Mouse (Mus musculus): Measurements from ENCODE around the gene Wdr38. TPM values are rescaled to one million over a fixed set of nuclear protein-coding genes. Genes with fewer than 3 reads are reported as not detected.

Wdr38 gene
- 0.38 to 0.77 TPM (median 0.54 TPM) in 4 replicates for total RNA-seq (2023; ENCODE audit: inconsistent age)

DNA sequence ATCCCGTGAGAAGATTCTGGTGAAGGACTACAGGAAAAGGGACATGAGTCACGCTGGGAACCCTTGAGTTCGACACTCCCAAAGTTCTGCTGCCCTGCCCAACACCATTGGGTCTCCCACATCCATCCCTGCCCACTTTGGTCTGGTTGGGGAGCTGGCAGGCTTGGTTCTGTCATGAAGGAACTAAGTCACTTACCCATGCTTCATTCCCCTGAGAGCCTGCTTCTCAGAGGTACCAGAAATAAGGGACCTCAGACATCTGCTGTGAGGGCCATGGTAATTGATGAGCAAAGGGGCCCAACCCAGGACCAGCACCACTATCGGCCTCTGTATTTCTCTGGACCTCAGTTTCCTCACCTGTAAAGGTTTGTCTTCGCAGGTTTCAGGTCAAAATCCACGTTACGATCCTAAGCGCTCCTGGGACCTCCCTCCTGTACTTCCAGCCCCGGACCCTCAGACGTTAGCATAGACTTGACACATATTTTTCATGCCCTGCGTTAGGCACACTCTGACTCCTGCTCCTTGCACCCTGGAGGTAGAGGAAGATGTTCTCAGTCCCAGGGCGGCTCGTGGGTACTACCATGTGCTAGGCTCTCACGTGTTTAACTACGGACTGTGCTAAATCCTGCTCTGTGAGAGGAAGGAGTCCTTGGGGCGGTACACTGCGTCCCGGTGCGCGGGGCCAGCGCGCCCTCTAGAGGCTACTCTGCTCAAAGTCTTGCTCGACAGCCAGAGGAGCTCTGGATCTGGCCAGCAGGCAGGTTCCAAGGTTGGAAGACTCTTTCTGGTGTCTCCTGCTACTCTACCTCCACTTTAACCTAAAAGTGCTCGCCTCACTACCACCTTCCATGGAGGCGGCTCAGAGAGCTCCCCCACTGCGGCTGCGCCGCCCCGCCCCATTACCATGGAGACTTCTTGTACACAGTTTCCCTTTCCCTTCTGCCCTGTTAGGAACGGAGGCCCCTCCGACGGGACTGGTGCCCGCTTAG lies at the start of gene Wdr38:
Gene Wdr38, plus strand, starts transcription at position 91 of the 989 bp plus-strand sequence.

DNA sequence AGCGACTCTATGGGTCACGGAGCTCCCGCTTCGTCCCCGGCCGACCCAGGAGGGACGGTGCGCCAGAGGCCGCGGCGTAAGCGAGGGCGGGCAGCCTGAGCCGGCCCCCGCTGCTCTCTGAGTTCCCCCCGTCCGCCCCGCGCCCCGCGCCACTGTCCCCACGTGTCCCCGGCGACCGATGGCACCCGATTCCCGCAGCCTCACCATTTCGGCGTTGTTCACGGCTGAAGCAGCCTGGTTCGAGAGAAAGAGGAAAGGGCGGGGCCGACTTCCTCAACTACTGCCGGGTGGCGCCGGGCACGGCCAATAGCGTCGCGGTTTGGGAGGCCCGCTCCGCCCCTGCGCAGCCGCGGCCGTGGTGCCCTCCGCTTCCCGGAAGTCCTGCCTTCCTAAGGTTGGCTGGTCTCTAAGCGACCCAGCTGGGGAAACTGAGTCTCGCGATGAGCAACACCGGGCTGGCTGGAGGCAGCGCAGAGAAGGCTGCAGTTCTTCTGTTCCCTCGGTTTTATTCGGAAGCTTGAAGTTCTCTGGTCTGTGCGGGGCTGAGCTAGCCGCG lies 7.7 kb downstream of the Wdr38 start, which contains the start of gene Arpc5l:
Gene Arpc5l, plus strand, starts transcription at position 469 of the 556 bp plus-strand sequence.

DNA sequence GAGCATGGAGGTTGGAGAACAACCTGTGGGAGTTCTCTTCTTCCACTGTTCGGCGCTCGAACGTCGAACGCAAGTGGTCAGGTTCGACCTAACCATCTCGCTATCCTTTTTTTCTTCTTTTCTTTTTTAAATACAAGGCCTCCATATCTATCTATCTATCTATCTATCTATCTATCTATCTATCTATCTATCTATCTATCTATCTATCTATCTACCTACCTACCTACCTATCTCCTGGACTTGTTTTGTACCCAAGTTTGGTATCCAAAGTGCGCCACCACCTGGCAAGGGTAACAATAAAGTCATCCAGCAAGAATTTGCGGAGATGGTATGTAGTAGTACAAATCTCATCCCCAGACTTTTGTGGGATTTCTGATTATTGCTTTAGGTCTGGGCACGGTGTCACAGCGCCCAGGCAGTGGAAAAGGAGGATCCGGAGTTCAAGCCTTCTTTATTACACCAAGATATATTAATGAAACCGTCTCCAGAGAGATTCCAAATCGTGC lies 8.4 kb downstream of the Wdr38 start, which contains the start of gene Rpl35:
Gene Rpl35, minus strand, starts transcription at position 51 of the 506 bp plus-strand sequence.

Other genes starting within 250 kb of the Wdr38 start
- gene Nr6a1, start 69.8 kb upstream of the Wdr38 start, total RNA-seq (2023; ENCODE audit: inconsistent age): 0.96 to 3.4 TPM (median 2.7 TPM) in 4 replicates
- gene Olfml2a, start 65.5 kb upstream of the Wdr38 start, total RNA-seq (2023; ENCODE audit: inconsistent age): 0.09 TPM in 1 of 4 replicates, not detected in the others
- 158 to 204 TPM (median 177 TPM) in 4 replicates for gene Arpc5l, start 7.9 kb downstream of the Wdr38 start, total RNA-seq (2023; ENCODE audit: inconsistent age)
- 806 to 981 TPM (median 864 TPM) in 4 replicates for gene Rpl35, start 8.1 kb downstream of the Wdr38 start, total RNA-seq (2023; ENCODE audit: inconsistent age)
- gene Golga1, start 68.1 kb downstream of the Wdr38 start, total RNA-seq (2023; ENCODE audit: inconsistent age): 26.3 to 31.8 TPM (median 27.9 TPM) in 4 replicates
- 38.6 to 46.9 TPM (median 43.4 TPM) in 4 replicates for gene Scai, start 193.3 kb downstream of the Wdr38 start, total RNA-seq (2023; ENCODE audit: inconsistent age)
- 79.5 to 90.3 TPM (median 83.7 TPM) in 4 replicates for gene Ppp6c, start 229.0 kb downstream of the Wdr38 start, total RNA-seq (2023; ENCODE audit: inconsistent age)